Mouse (Mus musculus): ENCODE data around the gene Dcst2. TPM values are rescaled to one million over a fixed set of nuclear protein-coding genes. Genes with fewer than 3 reads are reported as not detected.

Dcst2 gene
- total RNA-seq, 1 experiment, result not detected

GRCm38 (mm10) chr3:89417131-89417530, 55.4 kb downstream of the Dcst2 start:
- TF ChIP-seq ZNF384 (IDR thresholded peaks at IDR 0.05; ENCODE audit: low read depth, low read length) (peak; percentile 53; the same call in 1 of the 2 replicates), CHD2 (IDR thresholded peaks at IDR 0.05; ENCODE audit: low read depth, low read length) (no peak)
- peaks cover 7 to 9% of the 10 kb centered on the region in 2 experiments; a peak in 2 of 4 replicates for H3K4me1 ChIP-seq (ENCODE audit: control insufficient read depth in 2 of 2, insufficient read depth in 2 of 2, low read length in 2 of 2, poor library complexity in 1 of 2)
- in situ Hi-C loops (cut with MboI; ENCODE audit: low sequenced_read_pairs in 2 of 2, unreplicated experiment in 2 of 2), result no loop called here
- H3K9ac ChIP-seq (ENCODE audit: insufficient read depth, low read depth, low read length, poor library complexity, severe bottlenecking), result peak overlapping the region; percentile 81
- no peaks in the 10 kb centered on the region for H3K9me3 ChIP-seq (ENCODE audit: control insufficient read depth, insufficient read depth, low read depth, low read length)
- H3K36me3 ChIP-seq (ENCODE audit: control insufficient read depth, insufficient read depth, low read length, poor library complexity, severe bottlenecking), result peaks cover 22% of the 10 kb centered on the region
- peak overlapping the region; percentile 87 to 98 for H3K4me3 ChIP-seq (ENCODE audit: insufficient read depth in 1 of 2, low read depth in 1 of 2, low read length in 2 of 2, poor library complexity in 1 of 2, severe bottlenecking in 1 of 2)
- DNase-seq (ENCODE audit: low read depth, low spot score), result no peak
- no peak overlapping the region for H3K27ac ChIP-seq (ENCODE audit: insufficient read depth, low read depth, low read length, poor library complexity, severe bottlenecking)

- H3K36me3 ChIP-seq (ENCODE audit: control insufficient read depth, insufficient read depth, low read length, poor library complexity, severe bottlenecking), result peaks cover 22% of the 10 kb centered on the region
- H3K9ac ChIP-seq (ENCODE audit: insufficient read depth, low read depth, low read length, poor library complexity, severe bottlenecking), result peak overlapping the region; percentile 91
- peak overlapping the region; percentile 96 for H3K27ac ChIP-seq (ENCODE audit: insufficient read depth, low read depth, low read length, poor library complexity, severe bottlenecking)
- no peak for DNase-seq (ENCODE audit: low read depth, low spot score)
- in situ Hi-C loops (cut with MboI; ENCODE audit: low sequenced_read_pairs in 2 of 2, unreplicated experiment in 2 of 2), result no loop called here
- H3K4me1 ChIP-seq (ENCODE audit: control insufficient read depth in 2 of 2, insufficient read depth in 2 of 2, low read length in 2 of 2, poor library complexity in 1 of 2), result peaks cover 8 to 9% of the 10 kb centered on the region in 2 experiments; a peak in 2 of 4 replicates
- H3K9me3 ChIP-seq (ENCODE audit: control insufficient read depth, insufficient read depth, low read depth, low read length), result no peaks in the 10 kb centered on the region
- TF ChIP-seq HCFC1 (IDR thresholded peaks at IDR 0.05; ENCODE audit: borderline replicate concordance, insufficient read depth, low read length) (no peak), MAFK (IDR thresholded peaks at IDR 0.05; ENCODE audit: insufficient read depth, low read depth, low read length) (no peak), ZNF384 (IDR thresholded peaks at IDR 0.05; ENCODE audit: low read depth, low read length) (no peak)
- H3K4me3 ChIP-seq (ENCODE audit: insufficient read depth in 1 of 2, low read depth in 1 of 2, low read length in 2 of 2, poor library complexity in 1 of 2, severe bottlenecking in 1 of 2), result peak overlapping the region; percentile 87 to 98
Measured at GRCm38 (mm10) chr3:89417840-89418169, 56.0 kb downstream of the Dcst2 start.

- no peaks in the 10 kb centered on the region for H3K9me3 ChIP-seq (ENCODE audit: control insufficient read depth, insufficient read depth, low read depth, low read length)
- peak; percentile 96 for DNase-seq (ENCODE audit: low read depth, low spot score)
- peaks cover 22% of the 10 kb centered on the region for H3K36me3 ChIP-seq (ENCODE audit: control insufficient read depth, insufficient read depth, low read length, poor library complexity, severe bottlenecking)
- peaks cover 12 to 13% of the 10 kb centered on the region in 2 experiments; a peak in 3 of 4 replicates for H3K4me1 ChIP-seq (ENCODE audit: control insufficient read depth in 2 of 2, insufficient read depth in 2 of 2, low read length in 2 of 2, poor library complexity in 1 of 2)
- H3K27ac ChIP-seq (ENCODE audit: insufficient read depth, low read depth, low read length, poor library complexity, severe bottlenecking), result peak within 1 kb of the TSS; percentile 96
- H3K9ac ChIP-seq (ENCODE audit: insufficient read depth, low read depth, low read length, poor library complexity, severe bottlenecking), result peak within 1 kb of the TSS; percentile 94
- TF ChIP-seq HCFC1 (IDR thresholded peaks at IDR 0.05; ENCODE audit: borderline replicate concordance, insufficient read depth, low read length), result peak; percentile 57; the same call in 1 of the 2 replicates
- TF ChIP-seq CHD2 (IDR thresholded peaks at IDR 0.05; ENCODE audit: low read depth, low read length), result peak; percentile 45; the same call in 1 of the 2 replicates
- TF ChIP-seq ZNF384 (IDR thresholded peaks at IDR 0.05; ENCODE audit: low read depth, low read length), result no peak
- TF ChIP-seq MAFK (IDR thresholded peaks at IDR 0.05; ENCODE audit: insufficient read depth, low read depth, low read length), result no peak
- no peak for TF ChIP-seq ZC3H11A (IDR thresholded peaks at IDR 0.05; ENCODE audit: borderline replicate concordance, low read depth, low read length)
- peak within 1 kb of the TSS; percentile 87 to 98 for H3K4me3 ChIP-seq (ENCODE audit: insufficient read depth in 1 of 2, low read depth in 1 of 2, low read length in 2 of 2, poor library complexity in 1 of 2, severe bottlenecking in 1 of 2)
- in situ Hi-C loops (cut with MboI; ENCODE audit: low sequenced_read_pairs in 2 of 2, unreplicated experiment in 2 of 2), result no loop called here
Measured at GRCm38 (mm10) chr3:89418170-89418860, 56.5 kb downstream of the Dcst2 start, which contains the start of the genes Cks1b and Shc1. TSS of gene Cks1b (minus strand) at chr3:89418383. TSS of gene Shc1 (plus strand) at chr3:89418443.

- in situ Hi-C loops (cut with MboI; ENCODE audit: low sequenced_read_pairs in 2 of 2, unreplicated experiment in 2 of 2), result no loop called here
- H3K9ac ChIP-seq (ENCODE audit: insufficient read depth, low read depth, low read length, poor library complexity, severe bottlenecking), result peak overlapping the region; percentile 94
- H3K4me3 ChIP-seq (ENCODE audit: insufficient read depth in 1 of 2, low read depth in 1 of 2, low read length in 2 of 2, poor library complexity in 1 of 2, severe bottlenecking in 1 of 2), result peak overlapping the region; percentile 87 to 98
- peak overlapping the region; percentile 92 for H3K27ac ChIP-seq (ENCODE audit: insufficient read depth, low read depth, low read length, poor library complexity, severe bottlenecking)
- H3K9me3 ChIP-seq (ENCODE audit: control insufficient read depth, insufficient read depth, low read depth, low read length), result no peaks in the 10 kb centered on the region
- peaks cover 13 to 17% of the 10 kb centered on the region in 2 experiments; a peak in 3 of 4 replicates for H3K4me1 ChIP-seq (ENCODE audit: control insufficient read depth in 2 of 2, insufficient read depth in 2 of 2, low read length in 2 of 2, poor library complexity in 1 of 2)
- TF ChIP-seq ZNF384 (IDR thresholded peaks at IDR 0.05; ENCODE audit: low read depth, low read length), result no peak
- no peak for TF ChIP-seq CHD2 (IDR thresholded peaks at IDR 0.05; ENCODE audit: low read depth, low read length)
- TF ChIP-seq MAFK (IDR thresholded peaks at IDR 0.05; ENCODE audit: insufficient read depth, low read depth, low read length), result no peak
- TF ChIP-seq ZC3H11A (IDR thresholded peaks at IDR 0.05; ENCODE audit: borderline replicate concordance, low read depth, low read length), result no peak
- TF ChIP-seq HCFC1 (IDR thresholded peaks at IDR 0.05; ENCODE audit: borderline replicate concordance, insufficient read depth, low read length), result no peak
- peaks cover 24% of the 10 kb centered on the region for H3K36me3 ChIP-seq (ENCODE audit: control insufficient read depth, insufficient read depth, low read length, poor library complexity, severe bottlenecking)
- no peak for DNase-seq (ENCODE audit: low read depth, low spot score)
Measured at GRCm38 (mm10) chr3:89418861-89419250, 57.1 kb downstream of the Dcst2 start.

Measured in ES-E14 (cell line).